ENCODE assay signal across 8 mouse cellular contexts in the genomic region with DNA sequence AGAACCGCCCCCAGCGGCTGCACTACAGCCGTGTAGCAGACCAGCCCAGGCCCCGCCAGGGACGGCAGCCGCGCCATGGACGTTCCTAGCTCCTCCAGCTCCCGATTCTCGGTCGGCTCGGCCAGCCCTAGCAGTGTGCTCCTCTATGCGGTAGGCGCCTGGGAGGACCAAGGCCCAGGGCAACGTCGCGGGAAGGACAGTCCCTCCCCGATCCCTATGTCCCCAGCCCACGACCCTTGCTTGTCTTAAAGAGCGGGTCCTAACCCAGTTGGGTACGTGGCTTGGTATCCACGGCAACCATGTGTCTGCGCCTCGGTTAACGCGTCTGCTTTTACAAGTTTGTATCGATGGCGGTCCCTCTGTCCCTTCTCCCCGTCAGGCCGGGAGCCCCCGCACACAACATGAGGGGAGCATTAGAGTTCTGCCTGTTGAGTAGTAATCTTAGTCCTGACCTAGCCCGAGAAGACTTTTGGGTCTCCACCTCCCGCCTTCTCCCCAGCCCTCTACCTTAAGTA. TPM values are rescaled to one million over a fixed set of nuclear protein-coding genes. Genes with fewer than 3 reads are reported as not detected.
A peak's percentile ranks its signal among the peaks of the same experiment; 100 is the strongest.
DNase-seq lines count a peak whose midpoint lies in the region; ATAC-seq and TF ChIP-seq lines count a peak whose summit lies in the region.

No protein-coding gene starts in this region.

- peak overlapping the region; percentile 97 for H3K9ac ChIP-seq in neural tube, embryonic 11.5 days (ENCODE audit: low read length)
- peak overlapping the region; percentile 95 for H3K9ac ChIP-seq in limb, embryonic 14.5 days (ENCODE audit: low read depth, low read length, severe bottlenecking)
- H3K9ac ChIP-seq in stomach, embryonic 15.5 days, result peak overlapping the region; percentile 89

- peak overlapping the region; percentile 50 for H3K4me2 ChIP-seq in neural tube, embryonic 11.5 days (ENCODE audit: low read depth)
- peak overlapping the region; percentile 77 for H3K4me2 ChIP-seq in limb, embryonic 14.5 days (replicated peaks; ENCODE audit: low read depth, low read length, severe bottlenecking)
- H3K4me2 ChIP-seq in stomach, embryonic 15.5 days, result peak overlapping the region; percentile 65

- H3K4me1 ChIP-seq in neural tube, embryonic 11.5 days (ENCODE audit: control insufficient read depth, insufficient read depth, low read length), result peaks cover 4% of the 10 kb centered on the region; the same call in 1 of the 2 replicates
- H3K4me1 ChIP-seq in limb, embryonic 14.5 days (ENCODE audit: control insufficient read depth, insufficient read depth, low read length), result peaks cover 9% of the 10 kb centered on the region
- H3K4me1 ChIP-seq in stomach, embryonic 15.5 days, result peaks cover 4% of the 10 kb centered on the region

- peak; percentile 75 for ATAC-seq in neural tube, embryonic 11.5 days (ENCODE audit: insufficient read depth, low FRiP score, low TSS enrichment)
- ATAC-seq in erythroblast, adult 5-6 weeks (replicated peaks; ENCODE audit: low FRiP score, poor library complexity, severe bottlenecking), result peak; percentile 43; the same call in 1 of the 2 replicates
- ATAC-seq in limb, embryonic 14.5 days (ENCODE audit: low FRiP score, low read depth), result peak; percentile 75; the same call in 1 of the 2 replicates
- no peak for ATAC-seq in stomach, embryonic 15.5 days (ENCODE audit: insufficient read depth, low FRiP score, low read depth)

- no peaks in the 10 kb centered on the region for H3K27me3 ChIP-seq in neural tube, embryonic 11.5 days (ENCODE audit: control insufficient read depth, insufficient read depth, low read length)
- H3K27me3 ChIP-seq in limb, embryonic 14.5 days (ENCODE audit: control insufficient read depth, insufficient read depth, low read length), result no peaks in the 10 kb centered on the region
- no peaks in the 10 kb centered on the region for H3K27me3 ChIP-seq in stomach, embryonic 15.5 days (replicated peaks)

- H3K36me3 ChIP-seq in neural tube, embryonic 11.5 days (ENCODE audit: control insufficient read depth, insufficient read depth, low read length), result peaks cover 10% of the 10 kb centered on the region
- peaks cover 27% of the 10 kb centered on the region for H3K36me3 ChIP-seq in limb, embryonic 14.5 days (ENCODE audit: control insufficient read depth, insufficient read depth, low read length)
- peaks cover 14% of the 10 kb centered on the region for H3K36me3 ChIP-seq in stomach, embryonic 15.5 days

- TF ChIP-seq POLR2A in limb, embryonic 14.5 days (IDR thresholded peaks at IDR 0.05; ENCODE audit: borderline replicate concordance, extremely low read depth, insufficient read depth, insufficient read length), result no peak

- DNase-seq in neural tube, embryonic 11.5 days (ENCODE audit: low spot score), result no peak
- DNase-seq in neural tube, embryonic 10.5 days (ENCODE audit: extremely low spot score, low spot score), result no peak
- no peak for DNase-seq in limb, embryonic 14.5 days (ENCODE audit: low spot score)
- no peak for DNase-seq in adrenal gland, adult 18-20 months (ENCODE audit: low spot score in 2 of 2)
- DNase-seq in right cerebral cortex, postnatal 14 days, result no peak
- no peak for DNase-seq in thymus, postnatal 25 days

- peak overlapping the region; percentile 96 for H3K4me3 ChIP-seq in neural tube, embryonic 11.5 days (ENCODE audit: low read depth, low read length)
- peak overlapping the region; percentile 96 for H3K4me3 ChIP-seq in limb, embryonic 14.5 days (replicated peaks; ENCODE audit: low read length)
- peak overlapping the region; percentile 76 for H3K4me3 ChIP-seq in stomach, embryonic 15.5 days (replicated peaks)

- H3K9me3 ChIP-seq in neural tube, embryonic 11.5 days (ENCODE audit: control insufficient read depth, low read length), result no peaks in the 10 kb centered on the region
- H3K9me3 ChIP-seq in limb, embryonic 14.5 days (ENCODE audit: control insufficient read depth, low read length), result no peaks in the 10 kb centered on the region
- H3K9me3 ChIP-seq in stomach, embryonic 15.5 days, result no peaks in the 10 kb centered on the region

- WGBS in neural tube, embryonic 11.5 days, result under 1% methylated on average over 33 of the region's 33 CpGs
- under 1% methylated on average over 33 of the region's 33 CpGs for WGBS in limb, embryonic 14.5 days
- WGBS in stomach, embryonic 15.5 days, result under 1% methylated on average over 33 of the region's 33 CpGs

- H3K27ac ChIP-seq in neural tube, embryonic 11.5 days (ENCODE audit: low read depth, low read length), result peak overlapping the region; percentile 82
- H3K27ac ChIP-seq in limb, embryonic 14.5 days (replicated peaks; ENCODE audit: low read depth, low read length), result peak overlapping the region; percentile 90
- H3K27ac ChIP-seq in stomach, embryonic 15.5 days, result peak overlapping the region; percentile 91

RNA-seq across cellular contexts. Expression of a gene that starts 0.3 kb away (rescaled TPM):
- 41.5 TPM in 2 replicates for polyA plus RNA-seq in neural tube, embryonic 11.5 days (2014; fragmentation: Nextera tagmentation; extraction: Ambion mirVana)
- 5.6 and 7.1 TPM in 2 replicates for total RNA-seq in erythroblast, adult 5-6 weeks (2015; ENCODE audit: low replicate concordance)
- total RNA-seq in erythroblast, adult 5-6 weeks (2017; ENCODE audit: low replicate concordance), result 9.2 and 9.8 TPM in 2 replicates
- polyA plus RNA-seq in limb, embryonic 14.5 days (2012; rRNA removed), result 28.7 and 30.6 TPM in 2 replicates
- 35.2 and 35.4 TPM in 2 replicates for polyA plus RNA-seq in limb, embryonic 14.5 days (2014; fragmentation: Nextera tagmentation; extraction: Ambion mirVana)
- polyA plus RNA-seq in stomach, embryonic 15.5 days (2015; fragmentation: Nextera tagmentation; extraction: Ambion mirVana), result 44.9 and 45.3 TPM in 2 replicates
- total RNA-seq in adrenal gland, adult 18-20 months (2021), result 10 to 100 TPM; 22.8 to 28.4 TPM

RNA-seq across cellular contexts. Expression of a gene that starts 0.4 kb away (rescaled TPM):
- polyA plus RNA-seq in neural tube, embryonic 11.5 days (2014; fragmentation: Nextera tagmentation; extraction: Ambion mirVana), result 139 and 140 TPM in 2 replicates
- total RNA-seq in erythroblast, adult 5-6 weeks (2015; ENCODE audit: low replicate concordance), result 29.7 and 35.0 TPM in 2 replicates
- 18.0 and 40.7 TPM in 2 replicates for total RNA-seq in erythroblast, adult 5-6 weeks (2017; ENCODE audit: low replicate concordance)
- polyA plus RNA-seq in limb, embryonic 14.5 days (2012; rRNA removed), result 87.2 and 94.8 TPM in 2 replicates
- polyA plus RNA-seq in limb, embryonic 14.5 days (2014; fragmentation: Nextera tagmentation; extraction: Ambion mirVana), result 95.1 and 99.8 TPM in 2 replicates
- polyA plus RNA-seq in stomach, embryonic 15.5 days (2015; fragmentation: Nextera tagmentation; extraction: Ambion mirVana), result 84.0 and 85.7 TPM in 2 replicates
- 100 to 1,000 TPM in 1 of 2 experiments, 10 to 100 TPM in 1; 94.9 to 110 TPM for total RNA-seq in adrenal gland, adult 18-20 months (2021)

RNA-seq across cellular contexts. Expression of a gene that starts 34.3 kb away (rescaled TPM):
- 7.7 and 8.0 TPM in 2 replicates for polyA plus RNA-seq in neural tube, embryonic 11.5 days (2014; fragmentation: Nextera tagmentation; extraction: Ambion mirVana)
- 3.3 and 4.4 TPM in 2 replicates for total RNA-seq in erythroblast, adult 5-6 weeks (2015; ENCODE audit: low replicate concordance)
- 3.9 and 7.7 TPM in 2 replicates for total RNA-seq in erythroblast, adult 5-6 weeks (2017; ENCODE audit: low replicate concordance)
- polyA plus RNA-seq in limb, embryonic 14.5 days (2012; rRNA removed), result 6.4 TPM in 2 replicates
- polyA plus RNA-seq in limb, embryonic 14.5 days (2014; fragmentation: Nextera tagmentation; extraction: Ambion mirVana), result 5.7 and 6.8 TPM in 2 replicates
- 8.8 and 8.9 TPM in 2 replicates for polyA plus RNA-seq in stomach, embryonic 15.5 days (2015; fragmentation: Nextera tagmentation; extraction: Ambion mirVana)
- total RNA-seq in adrenal gland, adult 18-20 months (2021), result 10 to 100 TPM; 23.1 to 25.2 TPM

RNA-seq across cellular contexts. Expression of a gene that starts 34.5 kb away (rescaled TPM):
- polyA plus RNA-seq in neural tube, embryonic 11.5 days (2014; fragmentation: Nextera tagmentation; extraction: Ambion mirVana), result 12.2 and 14.5 TPM in 2 replicates
- 2.9 and 10.2 TPM in 2 replicates for total RNA-seq in erythroblast, adult 5-6 weeks (2015; ENCODE audit: low replicate concordance)
- total RNA-seq in erythroblast, adult 5-6 weeks (2017; ENCODE audit: low replicate concordance), result 8.5 TPM in 2 replicates
- 16.0 and 16.5 TPM in 2 replicates for polyA plus RNA-seq in limb, embryonic 14.5 days (2012; rRNA removed)
- polyA plus RNA-seq in limb, embryonic 14.5 days (2014; fragmentation: Nextera tagmentation; extraction: Ambion mirVana), result 9.9 and 11.3 TPM in 2 replicates
- polyA plus RNA-seq in stomach, embryonic 15.5 days (2015; fragmentation: Nextera tagmentation; extraction: Ambion mirVana), result 9.6 and 9.9 TPM in 2 replicates
- total RNA-seq in adrenal gland, adult 18-20 months (2021), result 10 to 100 TPM; 18.9 to 19.3 TPM
